Mouse (Mus musculus) liver, embryonic 14.5 days (tissue): ENCODE data around the gene Olfr878.

Experiments
- CTCF ChIP-seq: IDR thresholded peaks from 2 replicates; pipeline ENCODE4 v1.5.1; 2016; ENCODE audit warnings: antibody characterized with exemption, low read depth, control low read depth
- EP300 ChIP-seq: IDR thresholded peaks from 2 replicates; pipeline ENCODE4 v1.6.1; 2016; ENCODE audit warnings: antibody characterized with exemption, low read depth

DNA sequence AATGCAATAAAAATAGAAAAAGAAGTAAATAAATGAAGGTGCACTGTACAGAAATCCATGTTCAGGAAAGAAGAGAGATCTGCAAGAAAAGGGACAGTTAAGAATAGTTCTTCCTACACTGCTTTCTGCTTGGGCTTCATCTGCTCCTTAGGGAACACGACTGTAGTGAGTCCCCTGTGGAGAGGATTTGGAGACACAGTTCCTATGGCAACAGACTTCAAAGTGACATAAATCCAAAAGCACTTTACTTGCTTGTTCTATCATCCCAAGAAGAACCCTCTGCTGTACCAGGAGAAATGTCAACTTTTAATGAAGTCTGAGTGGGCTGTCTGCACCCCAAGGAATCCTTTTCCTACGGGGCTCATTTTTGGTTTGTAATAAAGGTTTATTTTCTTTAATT lies 26.7 kb upstream of the Olfr878 start:
- TF ChIP-seq EP300 (no peak), CTCF (no peak)
